Mouse (Mus musculus): ENCODE data around the gene Spata48.

The Spata48 gene

DNA sequence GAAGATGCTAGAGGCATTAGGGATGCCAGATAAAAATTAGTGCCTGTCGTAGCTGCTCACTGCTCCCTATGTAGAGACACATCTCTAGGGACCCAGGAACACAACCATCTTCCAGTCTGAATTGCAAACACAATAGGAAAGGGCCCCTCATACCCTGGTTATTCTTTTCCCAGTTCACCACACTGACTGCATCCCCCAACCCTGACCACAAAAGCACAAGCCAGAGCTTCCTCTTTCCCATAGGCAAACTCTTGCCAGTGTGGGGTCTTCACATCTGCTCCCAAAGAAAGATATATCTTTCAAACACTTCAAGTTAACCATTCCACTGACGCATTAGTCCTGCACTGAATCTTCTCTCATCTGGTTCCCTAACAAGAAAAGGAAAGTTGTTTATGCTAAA is 68.2 kb downstream of the Spata48 start:
- DNase-seq (ENCODE audit: low read depth, low spot score): no peak

DNA sequence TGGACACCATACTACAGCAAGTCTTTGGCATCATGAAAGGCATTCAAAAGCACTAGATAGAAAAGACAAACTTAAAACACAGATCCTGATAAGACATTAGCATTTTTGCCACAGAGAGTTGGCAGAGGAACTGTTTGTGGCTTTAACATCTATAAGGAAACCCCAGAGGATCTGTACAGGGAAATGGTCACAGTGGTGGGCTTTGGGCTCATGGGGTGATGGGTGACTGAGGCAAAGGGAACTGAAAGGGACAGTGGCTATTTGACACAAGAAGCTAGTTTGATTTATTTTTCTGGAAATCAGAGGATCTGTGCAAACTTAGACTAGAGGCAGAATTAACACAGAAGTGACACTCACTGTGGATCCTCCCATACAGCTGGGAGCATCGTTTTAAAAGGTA is 74.4 kb downstream of the Spata48 start:
- no peak for DNase-seq (ENCODE audit: low read depth, low spot score)

DNA sequence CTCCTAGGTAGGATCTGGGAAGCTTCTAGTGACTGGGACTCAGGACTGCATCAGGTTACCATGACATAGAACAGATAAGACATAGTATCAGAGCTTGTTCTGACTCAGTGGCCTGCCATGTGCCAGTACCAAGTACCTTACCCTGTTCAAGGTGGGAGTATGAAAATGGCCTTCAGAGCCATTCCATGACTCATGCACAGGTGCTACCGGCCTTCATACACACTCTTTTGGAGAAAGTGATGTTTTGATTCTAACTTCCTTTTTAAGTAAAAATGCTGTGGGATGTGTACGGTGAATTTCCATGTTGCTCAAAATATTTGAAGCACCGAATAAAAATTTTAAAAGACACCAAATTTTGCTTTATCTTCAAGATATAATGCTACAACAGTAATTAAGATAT is 84.1 kb downstream of the Spata48 start:
- DNase-seq (ENCODE audit: low read depth, low spot score): no peak

DNA sequence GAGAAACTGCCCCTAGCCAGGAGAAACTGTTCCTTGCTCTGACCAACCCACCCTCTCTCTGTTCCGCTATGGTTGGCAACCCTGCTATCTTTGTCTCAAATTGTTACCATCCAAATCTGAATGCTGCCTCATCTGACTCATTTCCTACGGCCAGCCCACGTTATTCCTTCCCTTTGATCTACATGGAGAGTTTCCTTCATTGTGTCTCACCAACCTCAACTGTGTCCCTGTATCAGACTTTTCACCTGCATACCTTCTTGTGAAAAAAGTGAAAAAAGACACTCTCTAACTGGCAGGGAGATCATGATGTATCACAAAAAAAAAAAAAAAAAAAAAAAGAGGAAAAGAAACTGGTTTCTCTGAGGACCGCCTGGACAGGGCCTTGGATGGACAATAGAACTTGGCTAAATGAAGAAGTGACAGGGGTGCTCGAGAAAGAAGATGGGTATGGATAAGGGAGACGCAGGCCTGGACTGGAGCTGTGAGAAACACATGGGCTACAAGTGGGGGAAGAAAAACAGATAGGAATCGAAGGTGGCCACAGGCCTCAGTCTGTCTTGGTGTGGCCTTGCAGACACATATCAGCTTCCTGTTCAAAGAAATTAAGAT is 85.1 kb downstream of the Spata48 start:
- DNase-seq (ENCODE audit: low read depth, low spot score): no peak

DNA sequence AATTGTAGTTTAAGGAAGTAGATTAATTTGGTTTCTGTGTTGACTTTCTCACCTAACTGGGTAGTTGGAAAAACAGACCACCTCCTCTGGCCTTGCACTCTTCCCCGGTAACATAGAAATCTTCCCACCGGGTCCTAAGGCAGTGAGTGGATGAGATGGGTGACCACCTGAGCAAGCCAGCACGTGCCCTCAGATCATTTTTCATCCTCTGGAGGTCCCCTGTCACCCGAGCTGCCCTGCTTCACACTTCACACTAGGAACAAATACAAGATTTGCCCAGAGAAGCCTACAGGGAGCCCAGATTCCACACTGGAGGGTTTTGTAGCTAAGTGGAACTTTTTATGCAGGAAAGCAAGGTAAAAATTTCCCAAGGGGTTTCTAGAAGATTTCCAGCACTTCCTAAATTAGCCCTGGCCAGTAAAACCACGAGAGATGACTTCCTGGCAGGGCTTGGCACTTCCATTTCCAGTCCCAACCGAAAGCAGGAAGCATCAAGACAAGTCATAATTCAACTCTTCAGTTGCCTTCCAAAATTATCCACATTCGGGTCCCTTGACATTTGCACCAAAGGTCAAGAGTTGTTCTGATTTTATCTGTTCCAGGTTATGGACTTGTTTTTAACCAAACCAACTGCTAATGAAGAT is 85.8 kb downstream of the Spata48 start:
- no peak for DNase-seq (ENCODE audit: low read depth, low spot score)

DNA sequence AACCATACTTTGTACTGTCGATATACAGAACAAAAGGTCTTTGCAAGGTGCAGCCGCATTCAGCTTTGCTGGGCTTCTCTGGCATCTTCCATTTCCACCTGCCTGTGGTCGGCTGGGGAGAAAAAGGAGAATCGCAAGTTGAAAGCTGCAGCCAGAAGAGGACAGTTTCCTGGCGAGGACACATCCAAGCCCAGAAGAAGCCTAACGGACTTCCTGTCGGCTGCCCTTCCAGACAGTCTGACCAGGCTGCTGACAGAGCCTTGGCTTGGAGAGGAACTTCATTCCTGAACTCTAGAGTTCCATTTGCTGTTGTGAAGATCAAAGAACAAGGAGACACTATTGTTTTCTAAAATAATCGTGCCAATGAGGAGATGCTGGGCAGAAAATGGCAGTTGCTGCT is 93.7 kb downstream of the Spata48 start:
- DNase-seq (ENCODE audit: low read depth, low spot score): peak; percentile 12

DNA sequence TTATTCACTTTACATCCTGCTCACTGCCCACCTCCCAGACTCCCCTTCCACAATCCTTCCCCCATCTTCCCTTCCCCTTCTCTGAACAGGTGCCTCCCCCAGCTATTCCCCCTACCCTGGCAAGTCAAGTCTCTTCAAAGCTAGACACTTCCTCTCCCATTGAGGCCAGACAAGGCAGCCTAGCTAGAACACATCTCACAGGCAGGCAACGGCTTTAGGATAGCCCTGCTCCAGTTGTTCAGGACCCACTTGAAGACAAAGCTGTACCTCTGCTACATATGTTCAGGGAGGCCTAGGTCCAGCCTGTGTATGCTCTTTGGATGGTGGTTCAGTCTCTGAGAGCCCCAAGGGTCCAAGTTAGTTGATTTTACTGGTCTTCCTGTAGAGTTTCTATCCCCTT is 94.3 kb downstream of the Spata48 start:
- DNase-seq (ENCODE audit: low read depth, low spot score): no peak

DNA sequence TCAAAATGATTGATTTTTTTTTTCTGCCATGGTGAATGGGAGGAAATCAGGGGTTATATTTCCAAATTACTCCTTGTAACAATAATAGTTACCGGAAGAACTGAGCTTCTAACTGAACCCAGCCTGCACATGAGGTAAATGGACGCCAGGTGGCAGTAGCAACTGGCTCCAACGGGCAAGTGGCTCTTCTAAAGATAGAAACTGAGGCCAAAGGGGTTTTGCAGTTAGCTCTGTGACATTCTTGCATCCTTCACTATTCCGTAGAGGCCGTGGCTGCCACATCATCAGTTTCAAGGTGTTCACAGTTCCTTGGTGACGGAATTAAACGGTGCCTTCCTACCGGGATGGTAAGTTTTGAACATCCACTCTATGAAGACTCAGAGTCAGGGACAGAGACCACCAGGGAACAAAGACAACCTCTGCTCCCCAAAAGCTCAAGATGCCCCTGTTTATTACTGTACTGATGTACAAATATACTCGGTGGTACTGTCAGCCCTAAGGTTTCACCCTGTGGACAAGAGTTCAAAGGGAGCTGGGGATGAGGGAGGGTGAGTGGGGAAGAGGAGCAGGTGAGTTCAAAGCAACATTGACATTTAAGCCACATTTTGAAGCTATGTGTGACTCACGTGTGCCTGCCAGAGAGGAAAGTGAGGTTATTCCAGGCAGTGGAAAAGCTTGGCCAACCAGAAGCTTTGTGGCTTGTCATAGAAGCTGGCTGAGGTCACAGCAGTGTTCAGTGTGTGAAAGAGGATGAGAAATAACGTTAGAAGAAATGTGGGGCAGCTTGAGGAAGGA is 95.5 kb downstream of the Spata48 start:
- DNase-seq (ENCODE audit: low read depth, low spot score): peak; percentile 53

DNA sequence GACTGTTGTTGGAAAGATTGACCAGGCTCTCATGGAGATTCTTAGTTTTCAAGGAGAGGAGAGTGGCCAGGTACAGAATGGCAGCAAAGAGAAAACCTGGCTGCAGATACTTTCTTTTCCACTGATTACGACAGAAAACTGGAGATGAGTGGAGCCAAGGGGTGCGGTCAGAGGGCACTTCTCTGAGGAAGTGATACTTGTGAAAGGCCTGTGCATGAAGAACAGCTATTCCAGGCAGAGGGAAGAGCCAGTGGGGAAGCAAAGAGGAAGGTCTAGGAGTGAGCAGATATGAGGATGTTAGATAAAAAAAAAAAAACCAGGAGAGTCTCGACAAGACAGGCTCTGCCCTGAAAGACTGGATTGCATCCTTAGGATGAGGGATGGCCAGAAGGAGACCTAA is 96.8 kb downstream of the Spata48 start:
- peak; percentile 9 for DNase-seq (ENCODE audit: low read depth, low spot score)

DNA sequence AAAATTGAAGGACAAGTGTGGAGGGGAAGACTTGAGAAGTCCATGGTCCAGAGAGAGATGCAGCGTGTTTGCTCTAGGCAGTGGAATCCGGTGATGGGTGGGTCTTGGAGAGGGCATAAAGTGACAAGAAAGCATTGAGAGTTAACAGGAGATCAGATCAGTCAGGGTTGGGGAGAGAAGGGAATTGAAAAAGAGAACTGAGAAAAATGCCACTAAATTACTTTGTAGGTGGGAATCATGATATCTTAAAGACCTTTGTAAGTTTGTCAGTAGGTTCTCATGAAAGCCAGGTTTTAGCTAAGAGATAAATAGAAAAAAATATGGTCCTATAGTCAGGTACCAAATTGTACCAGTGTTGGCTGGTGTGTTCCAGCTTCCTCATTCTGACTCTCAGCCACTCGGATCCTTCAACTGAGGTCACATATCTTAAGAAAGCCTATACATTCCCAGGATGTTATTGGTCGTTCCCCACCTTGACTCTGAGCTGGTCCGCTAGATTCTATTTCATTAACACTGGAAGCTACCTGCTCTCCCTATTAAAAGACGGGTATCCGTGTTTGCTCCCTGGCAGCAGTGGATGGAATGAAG is 97.3 kb downstream of the Spata48 start:
- no peak for DNase-seq (ENCODE audit: low read depth, low spot score)

DNA sequence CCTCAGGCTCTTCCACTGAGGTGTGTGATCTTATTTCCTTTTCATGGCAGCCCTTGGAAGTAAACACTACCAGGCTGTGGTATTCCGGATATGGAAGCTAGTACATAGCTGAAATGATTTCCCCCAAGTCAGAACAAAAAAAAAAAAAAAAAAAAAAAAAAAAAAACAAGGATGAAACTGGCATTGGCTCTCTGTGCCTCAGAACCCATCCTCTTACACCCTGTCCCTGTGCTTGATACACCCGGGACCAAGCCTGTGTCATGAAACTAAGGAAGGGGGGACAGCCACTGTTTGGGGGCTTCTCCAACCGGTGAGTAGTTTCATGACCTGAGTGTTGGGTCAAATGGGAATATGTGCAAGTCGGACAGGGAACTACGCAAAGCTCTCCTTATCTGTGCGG is 99.2 kb downstream of the Spata48 start:
- DNase-seq (ENCODE audit: low read depth, low spot score): no peak

DNA sequence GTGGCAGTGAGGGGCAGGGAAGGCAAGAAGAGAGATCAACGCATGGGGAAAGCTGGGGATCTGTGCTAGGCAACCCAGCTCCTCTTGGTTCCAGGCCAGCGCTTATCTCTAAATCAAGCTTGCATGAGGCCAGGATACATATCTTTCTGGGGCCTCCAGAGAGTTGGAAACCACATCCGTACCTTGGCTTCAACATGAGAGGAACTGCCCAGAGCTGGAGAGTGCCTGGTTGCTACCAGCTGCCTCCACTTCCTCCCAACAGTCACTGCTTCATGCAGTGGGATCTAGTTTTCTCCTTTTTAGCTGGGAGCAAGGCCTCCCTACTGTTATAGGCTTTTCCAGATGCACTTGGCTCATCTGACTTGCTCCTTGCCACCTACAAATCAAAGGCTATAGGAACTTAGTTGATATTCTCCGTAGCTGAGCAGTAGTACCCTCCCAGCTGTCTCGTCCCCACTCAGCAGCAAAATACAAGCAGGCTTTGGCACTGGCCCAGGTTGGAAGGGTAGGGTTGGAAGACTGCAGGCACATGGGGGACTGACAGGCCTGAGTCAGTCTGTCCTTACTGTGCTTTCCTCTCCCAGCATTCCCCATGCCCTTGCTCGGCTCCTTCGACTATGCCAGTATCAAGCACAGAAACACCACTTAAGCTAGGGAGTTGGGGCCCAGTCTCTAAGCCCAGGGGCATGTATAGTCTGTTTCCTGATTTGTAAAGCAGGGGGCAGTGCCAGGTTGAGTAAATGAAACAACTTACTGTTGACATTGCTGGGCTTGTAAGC is 102.6 kb downstream of the Spata48 start:
- peak; percentile 18 for DNase-seq (ENCODE audit: low read depth, low spot score)

Data from brain, adult 2 months (tissue).